Mouse (Mus musculus) cerebellum, adult 2 months (tissue): ENCODE data around the gene Cdca4. TPM values are rescaled to one million over a fixed set of nuclear protein-coding genes. Genes with fewer than 3 reads are reported as not detected.
A peak's percentile ranks its signal among the peaks of the same experiment; 100 is the strongest.

Source experiments
- DNase-seq, 2 experiments: peaks; one replicate each; pipeline ENCODE4 v3.0.0; 2021
- H3K27ac ChIP-seq: fragments of 200-500 bp; 2 replicates; pipeline ENCODE4 v1.5.1; 2012; ENCODE audit warnings: low read length, control low read depth, inconsistent platforms; ENCODE audit not compliant: insufficient read depth
- H3K27me3 ChIP-seq: fragments of 200-500 bp; 2 replicates; pipeline ENCODE4 v1.6.1; 2012; ENCODE audit warnings: inconsistent platforms, mild to moderate bottlenecking, low read length, moderate library complexity; ENCODE audit not compliant: control insufficient read depth, insufficient read depth
- H3K4me1 ChIP-seq: fragments of 200-500 bp; 2 replicates; pipeline ENCODE4 v1.6.1; 2011; ENCODE audit warnings: low read length; ENCODE audit not compliant: control insufficient read depth, insufficient read depth
- H3K4me3 ChIP-seq: fragments of 200-500 bp; replicated peaks from 2 replicates; pipeline ENCODE3; 2011; ENCODE audit warnings: mild to moderate bottlenecking, low read depth, low read length, control low read depth; ENCODE audit not compliant: insufficient read depth
- CTCF ChIP-seq: fragments of 200-500 bp; IDR thresholded peaks from 2 replicates; pipeline ENCODE4 v1.5.1; 2011; ENCODE audit warnings: low read depth, mild to moderate bottlenecking, control low read depth, low read length, moderate library complexity, borderline replicate concordance; ENCODE audit not compliant: insufficient read depth
- POLR2A ChIP-seq: fragments of 200-500 bp; IDR thresholded peaks from 2 replicates; pipeline ENCODE4 v1.6.1; 2011; ENCODE audit warnings: low read length, control low read depth, borderline replicate concordance; ENCODE audit not compliant: insufficient read depth
- WGBS: fragments of 180-500 bp; shearing (Covaris S2); methylation state at CpG from one replicate; pipeline ENCODE4 v1.1.7; 2018; 5-methylcytosine and 5-hydroxymethylcytosine counted together
- polyA plus RNA-seq: library from polyadenylated mRNA; depleted of rRNA; stranded (reverse); fragments of >200 nt; gene quantifications from 2 replicates; pipeline ENCODE4 v1.2.3, GENCODE M21; 2012

Gene Cdca4
- polyA plus RNA-seq, 1 experiment = 9.3 TPM

DNA sequence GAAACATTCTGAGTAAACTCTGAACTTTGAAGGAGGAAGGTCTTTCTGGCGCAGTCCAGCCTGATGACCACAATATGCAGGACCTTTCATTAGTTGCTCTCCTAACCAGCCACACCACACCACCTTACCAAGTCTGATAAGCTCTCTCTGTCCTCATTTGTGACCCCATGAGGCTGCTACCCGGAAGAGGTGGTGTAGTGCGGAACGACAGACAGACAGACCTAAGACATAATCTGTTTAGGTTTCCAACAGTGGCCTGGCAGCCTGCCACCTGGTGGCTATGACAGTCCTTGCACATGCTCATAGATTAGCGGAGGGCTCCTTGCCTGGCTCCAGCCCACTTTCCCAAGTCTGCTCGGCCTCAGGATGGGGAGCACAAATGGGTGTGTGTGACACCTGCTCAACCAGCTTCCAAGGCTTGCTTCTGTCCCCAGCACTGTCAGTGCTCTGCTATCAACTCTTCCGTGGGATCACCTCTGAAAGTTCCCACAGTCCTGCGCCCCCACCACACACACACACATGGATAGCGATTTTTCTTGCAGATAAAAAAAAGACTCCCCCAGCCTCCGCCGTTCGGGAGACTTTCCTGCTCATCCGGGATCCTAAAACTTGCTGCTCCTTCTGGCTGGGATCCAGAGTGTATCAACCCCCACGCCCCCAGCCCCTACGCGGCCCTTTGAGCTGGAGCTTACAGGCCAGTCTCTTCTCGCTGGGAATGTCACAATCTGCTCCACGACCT is 44.4 kb upstream of the Cdca4 start:
- no peak overlapping the region for H3K4me3 ChIP-seq
- DNase-seq = peak; percentile 26 to 42
- WGBS = 29% methylated on average over 18 of the region's 18 CpGs
- H3K27ac ChIP-seq = no peak overlapping the region
- H3K27me3 ChIP-seq = no peaks in the 10 kb centered on the region; the same call in 1 of the 2 replicates
- TF ChIP-seq CTCF = peak; percentile 44; the same call in 1 of the 2 replicates
- TF ChIP-seq POLR2A = no peak
- H3K4me1 ChIP-seq = peaks cover under 1% of the 10 kb centered on the region

DNA sequence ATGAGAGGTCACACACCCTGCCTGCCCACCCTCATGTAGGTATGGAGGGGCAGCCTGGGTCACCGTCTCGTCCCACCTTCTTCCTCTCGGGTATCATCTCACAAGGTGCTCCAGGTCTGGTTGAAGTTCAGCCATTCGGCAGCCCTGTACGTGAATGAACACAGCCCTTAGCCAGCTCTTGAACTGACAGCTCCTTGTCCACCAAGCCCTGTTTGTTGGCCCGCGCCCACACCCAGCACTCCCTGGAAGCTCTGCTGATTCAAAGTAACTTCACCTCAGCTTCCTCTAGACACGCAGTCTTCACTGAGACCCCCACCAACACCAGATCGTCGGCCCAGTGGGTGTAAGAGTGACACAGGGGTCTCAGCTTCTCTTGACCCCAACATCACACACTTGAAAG is 43.8 kb upstream of the Cdca4 start:
- Histone ChIP-seq H3K4me1 (peaks cover 5% of the 10 kb centered on the region), H3K4me3 (no peak overlapping the region), H3K27ac (no peak overlapping the region), H3K27me3 (no peaks in the 10 kb centered on the region; the same call in 1 of the 2 replicates)
- TF ChIP-seq CTCF (no peak), POLR2A (no peak)
- WGBS = 86% methylated on average over 10 of the region's 10 CpGs
- DNase-seq = no peak

DNA sequence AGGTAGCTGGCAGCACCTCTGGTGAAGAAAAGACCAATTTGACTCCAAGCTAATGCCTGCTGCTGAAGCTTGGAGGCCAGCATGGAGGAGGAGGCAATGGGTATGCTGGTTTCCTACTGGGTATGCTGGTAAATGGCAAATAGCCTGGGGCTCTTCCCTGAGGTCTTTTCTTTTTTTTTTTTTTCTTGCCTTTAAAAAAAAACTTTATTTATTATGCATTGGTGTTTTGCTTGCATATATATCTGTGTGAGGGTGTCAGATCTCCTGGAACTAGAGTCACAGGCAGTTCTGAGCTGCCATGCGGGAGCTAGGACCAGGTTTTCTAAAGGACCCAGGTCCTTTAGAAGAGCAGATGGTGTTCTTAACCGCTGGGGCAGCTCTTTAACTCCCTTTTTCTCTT is 42.0 kb upstream of the Cdca4 start:
- TF ChIP-seq POLR2A = no peak
- no peak for TF ChIP-seq CTCF
- WGBS = 85% methylated on average over 2 of the region's 2 CpGs
- Histone ChIP-seq H3K27ac (no peak overlapping the region), H3K4me3 (no peak overlapping the region), H3K4me1 (peaks cover 14% of the 10 kb centered on the region), H3K27me3 (no peaks in the 10 kb centered on the region; the same call in 1 of the 2 replicates)
- DNase-seq = no peak

DNA sequence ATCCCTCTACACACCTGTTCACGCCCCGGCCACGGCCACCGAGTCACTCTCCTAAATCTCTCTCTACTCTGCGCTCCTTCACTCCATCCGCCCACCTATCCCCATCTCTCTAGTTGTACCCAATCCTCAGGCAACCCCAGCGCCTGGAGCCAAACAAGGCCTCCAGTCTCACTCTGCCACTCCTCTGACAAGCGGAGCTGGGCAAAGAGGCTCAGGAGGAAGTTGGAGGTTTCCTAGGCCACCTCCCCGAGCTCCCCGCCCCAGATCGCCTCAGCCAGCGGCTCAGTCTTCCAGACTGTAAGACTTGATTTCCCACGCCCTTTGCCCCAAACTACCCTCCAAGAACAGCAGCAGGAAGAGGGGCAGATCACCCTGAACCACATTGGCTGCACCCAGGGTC is 41.6 kb upstream of the Cdca4 start:
- Histone ChIP-seq H3K27ac (no peak overlapping the region), H3K4me1 (peaks cover 14% of the 10 kb centered on the region), H3K4me3 (no peak overlapping the region), H3K27me3 (no peaks in the 10 kb centered on the region; the same call in 1 of the 2 replicates)
- DNase-seq = no peak
- TF ChIP-seq CTCF (no peak), POLR2A (no peak)
- 78% methylated on average over 13 of the region's 13 CpGs for WGBS

DNA sequence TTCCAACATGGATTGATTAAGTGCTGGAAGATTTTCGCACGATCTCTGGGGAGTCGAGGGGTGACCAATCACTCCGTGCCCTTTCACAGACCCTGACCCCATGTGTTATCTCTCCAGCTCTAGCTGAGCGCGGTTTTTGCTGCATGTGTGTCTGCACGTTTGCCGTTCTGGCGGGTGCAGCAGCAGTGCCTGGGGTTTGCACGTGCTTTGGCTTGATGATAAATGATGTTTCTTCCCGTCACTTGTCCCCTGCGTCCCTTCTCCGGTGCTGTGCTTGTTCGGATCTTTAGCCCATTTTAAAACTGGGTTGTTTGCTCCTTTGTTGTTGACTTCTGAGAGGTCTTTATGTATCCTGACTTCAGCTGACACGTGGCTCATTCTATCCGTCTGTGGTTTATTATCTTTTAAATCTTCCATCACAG is 40.6 kb upstream of the Cdca4 start:
- no peak for DNase-seq
- WGBS = 37% methylated on average over 16 of the region's 16 CpGs
- TF ChIP-seq CTCF (no peak), POLR2A (no peak)
- no peak overlapping the region for H3K4me3 ChIP-seq
- H3K27ac ChIP-seq = no peak overlapping the region
- H3K27me3 ChIP-seq = no peaks in the 10 kb centered on the region; the same call in 1 of the 2 replicates
- H3K4me1 ChIP-seq = peaks cover 14% of the 10 kb centered on the region

DNA sequence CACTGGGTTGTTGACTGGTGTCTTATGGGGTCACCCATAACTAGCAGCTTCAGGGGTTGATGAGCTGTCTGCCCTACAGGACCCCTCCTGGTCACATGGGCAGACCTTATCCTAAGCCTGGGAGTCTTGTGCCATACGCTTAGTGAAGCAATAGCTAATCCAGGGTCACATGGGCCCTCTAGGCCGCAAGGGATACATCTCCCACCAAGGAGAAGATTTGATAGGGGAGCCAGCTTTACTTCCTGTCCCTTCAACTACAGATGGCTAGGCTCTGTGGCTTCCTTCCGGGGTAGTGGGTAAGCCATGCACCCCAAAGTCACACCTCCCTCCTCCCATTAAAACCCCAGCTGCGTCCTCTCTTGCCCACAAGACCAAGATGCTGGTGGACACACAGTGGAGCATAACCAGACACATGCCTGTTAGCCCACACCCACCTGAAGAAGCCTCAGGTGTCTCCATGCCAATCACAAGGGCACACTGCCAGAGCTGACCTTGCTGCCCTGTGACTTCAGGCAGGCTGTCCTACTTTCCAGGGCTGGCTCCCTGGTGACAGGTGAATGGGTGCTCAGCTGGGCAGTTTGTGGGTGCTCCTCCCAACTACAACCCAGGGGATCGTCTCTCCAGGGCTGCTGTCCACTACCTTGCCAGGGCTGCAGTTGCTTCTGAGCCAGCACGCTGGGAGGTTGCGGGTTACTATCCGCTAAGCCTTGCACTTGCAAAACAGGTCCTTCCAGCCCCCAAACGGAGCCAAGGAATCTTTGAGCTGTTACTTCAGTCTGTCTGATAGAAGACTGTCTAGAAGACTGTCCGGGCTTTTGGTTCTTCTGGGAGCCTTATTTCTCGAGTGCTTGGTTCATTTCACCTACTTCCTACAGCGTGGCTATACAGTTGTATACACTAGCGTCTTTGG is 39.2 kb upstream of the Cdca4 start, which contains the start of gene Gpr132:
Gene Gpr132 (minus strand): TSS at position 51 of the 910 bp plus-strand sequence.
- no peak for TF ChIP-seq CTCF
- no peak for TF ChIP-seq POLR2A
- Histone ChIP-seq H3K27ac (no peak within 1 kb of the TSS), H3K27me3 (no peaks in the 10 kb centered on the region; the same call in 1 of the 2 replicates), H3K4me3 (no peak within 1 kb of the TSS), H3K4me1 (peaks cover 14% of the 10 kb centered on the region)
- no peak for DNase-seq
- WGBS = 70% methylated on average over 13 of the region's 13 CpGs

DNA sequence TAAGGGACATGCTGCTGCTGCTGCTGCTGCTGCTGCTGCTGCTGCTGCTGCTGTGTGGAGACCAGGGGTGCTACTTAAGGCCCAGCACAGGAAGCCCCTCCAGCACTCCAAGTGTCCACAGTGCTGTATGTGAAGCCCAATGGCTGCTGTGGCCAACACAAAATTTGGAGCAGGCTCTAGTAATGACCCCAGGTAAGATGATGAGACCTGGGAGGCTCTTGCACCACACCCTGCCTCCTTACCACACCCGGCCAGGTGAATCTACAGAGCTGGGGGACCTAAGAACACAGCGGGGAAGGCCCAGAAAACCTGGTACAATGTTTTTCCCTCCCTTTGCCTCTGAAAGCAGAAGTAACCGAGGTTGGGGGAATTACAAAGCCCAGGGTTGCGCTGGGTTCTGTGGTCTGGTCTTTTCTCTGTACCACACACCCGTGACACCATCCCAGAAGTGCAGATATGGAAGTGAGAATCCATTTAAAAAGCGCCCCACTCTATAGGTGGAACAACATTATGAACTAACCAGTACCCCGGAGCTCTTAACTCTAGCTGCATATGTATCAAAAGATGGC is 38.0 kb upstream of the Cdca4 start:
- DNase-seq = no peak
- WGBS = 95% methylated on average over 7 of the region's 7 CpGs
- TF ChIP-seq POLR2A = no peak
- no peak for TF ChIP-seq CTCF
- peaks cover 14% of the 10 kb centered on the region for H3K4me1 ChIP-seq
- no peak overlapping the region for H3K27ac ChIP-seq
- no peaks in the 10 kb centered on the region for H3K27me3 ChIP-seq
- no peak overlapping the region for H3K4me3 ChIP-seq
